Mouse (Mus musculus): Measurements from ENCODE around the gene Gm21962. TPM values are rescaled to one million over a fixed set of nuclear protein-coding genes. Genes with fewer than 3 reads are reported as not detected.

Gene Gm21962
- total and polyA plus RNA-seq, 2 experiments from 2014 or later: not detected

- no peaks in the 10 kb centered on the region for H3K36me3 ChIP-seq (replicated peaks; ENCODE audit: control insufficient read depth, insufficient read depth, low read length)
- H3K9ac ChIP-seq (replicated peaks; ENCODE audit: low read depth, low read length): no peak overlapping the region
- no peak overlapping the region for H3K27ac ChIP-seq (ENCODE audit: low read depth)
- H3K4me2 ChIP-seq (ENCODE audit: low read depth, low read length): no peak overlapping the region
- H3K9me3 ChIP-seq (replicated peaks; ENCODE audit: control insufficient read depth, low read length): no peaks in the 10 kb centered on the region
- H3K27me3 ChIP-seq (ENCODE audit: control insufficient read depth, insufficient read depth, low read length): no peaks in the 10 kb centered on the region
- H3K4me1 ChIP-seq (ENCODE audit: control insufficient read depth, insufficient read depth): no peaks in the 10 kb centered on the region
- ATAC-seq (ENCODE audit: insufficient read depth, low read depth) (no peak), DNase-seq (ENCODE audit: low spot score) (no peak)
- TF ChIP-seq CTCF (IDR thresholded peaks at IDR 0.05; ENCODE audit: low read depth) (no peak), EP300 (IDR thresholded peaks at IDR 0.05; ENCODE audit: low read depth) (no peak)
- no peak overlapping the region for H3K4me3 ChIP-seq (ENCODE audit: low read depth, low read length)
- WGBS: 67% methylated on average over 3 of the region's 3 CpGs
Measured at GRCm38 (mm10) chr3:137716573-137717157, 45.3 kb downstream of the Gm21962 start.

Small RNA genes lying within 50 kb of the gene (microRNA-seq; reads per million reads assigned to microRNA genes)
- not detected for gene Gm22468

Other genes with a start within 250 kb of the Gm21962 start
- 1.6 and 1.8 TPM in 2 replicates for gene Ddit4l, start 49.9 kb upstream of the Gm21962 start, total RNA-seq (2014; rRNA removed; ENCODE audit: low replicate concordance)
- gene Ddit4l, start 49.9 kb upstream of the Gm21962 start, polyA plus RNA-seq (2015; fragmentation: Nextera tagmentation; extraction: Ambion mirVana): 10.3 and 15.2 TPM in 2 replicates
- gene H2afz, start 193.0 kb downstream of the Gm21962 start, total RNA-seq (2014; rRNA removed; ENCODE audit: low replicate concordance): 541 and 680 TPM in 2 replicates
- 517 and 550 TPM in 2 replicates for gene H2afz, start 193.0 kb downstream of the Gm21962 start, polyA plus RNA-seq (2015; fragmentation: Nextera tagmentation; extraction: Ambion mirVana)
- gene Dnajb14, start 196.2 kb downstream of the Gm21962 start, total RNA-seq (2014; rRNA removed; ENCODE audit: low replicate concordance): 4.0 and 5.1 TPM in 2 replicates
- gene Dnajb14, start 196.2 kb downstream of the Gm21962 start, polyA plus RNA-seq (2015; fragmentation: Nextera tagmentation; extraction: Ambion mirVana): 7.4 and 8.6 TPM in 2 replicates
- 62.6 and 125 TPM in 2 replicates for gene Lamtor3, start 247.0 kb downstream of the Gm21962 start, total RNA-seq (2014; rRNA removed; ENCODE audit: low replicate concordance)
- 137 and 138 TPM in 2 replicates for gene Lamtor3, start 247.0 kb downstream of the Gm21962 start, polyA plus RNA-seq (2015; fragmentation: Nextera tagmentation; extraction: Ambion mirVana)

Measured in heart, postnatal 0 days (tissue).